Mouse (Mus musculus) spleen, adult 2 months (tissue): ENCODE results near the gene Jade1.

Experiments
- CTCF ChIP-seq: fragments of 200-500 bp; IDR thresholded peaks from 2 replicates; pipeline ENCODE4 v1.5.1; 2011; ENCODE audit warnings: mild to moderate bottlenecking, inconsistent platforms; ENCODE audit not compliant: insufficient read depth, insufficient read length, insufficient replicate concordance; ENCODE audit errors: extremely low read depth
- POLR2A ChIP-seq: fragments of 200-500 bp; IDR thresholded peaks from 2 replicates; pipeline ENCODE4 v1.6.1; 2011; ENCODE audit warnings: low read depth, low read length, inconsistent platforms

- no peak for TF ChIP-seq POLR2A
- no peak for TF ChIP-seq CTCF
These were observed 5.0 kb downstream of the Jade1 start for GRCm38 (mm10) chr3:41560489-41560888.
